8 mouse cellular contexts compared by ENCODE assay signal in the genomic region with DNA sequence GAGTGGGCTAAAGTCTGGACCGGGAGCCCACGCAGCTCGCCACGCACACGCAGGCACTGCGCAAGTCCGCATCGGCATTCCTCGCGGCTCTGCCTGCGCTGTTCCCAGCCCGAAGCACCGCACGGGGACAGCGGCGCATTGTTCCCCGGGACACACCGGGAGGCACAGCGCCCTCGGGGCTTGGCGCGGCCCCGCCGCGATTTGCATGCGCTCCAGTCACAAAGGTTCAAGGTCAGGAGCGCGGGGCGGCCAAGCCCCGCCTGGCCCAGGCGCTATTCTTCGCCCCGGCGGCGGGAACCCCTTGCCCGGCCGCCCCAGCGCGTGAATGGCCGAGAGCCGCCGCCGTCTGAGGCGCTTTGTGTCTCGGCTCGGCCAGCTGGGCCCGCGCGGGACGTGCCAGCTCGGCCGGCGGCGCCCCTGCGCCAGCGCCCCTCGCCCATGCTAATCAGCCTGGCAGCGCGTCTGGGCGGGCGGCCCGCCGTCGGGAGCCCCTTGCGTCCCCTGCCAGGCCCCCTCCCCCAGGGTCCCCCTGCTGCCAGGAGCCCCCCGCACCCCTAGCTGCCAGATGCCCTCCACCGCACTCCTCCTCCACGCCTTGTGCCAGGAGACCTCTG. TPM values are rescaled to one million over a fixed set of nuclear protein-coding genes. Genes with fewer than 3 reads are reported as not detected.
DNase-seq lines count a peak whose midpoint lies in the region; ATAC-seq and TF ChIP-seq lines count a peak whose summit lies in the region.

No protein-coding gene starts in this region.

- TF ChIP-seq EP300 in heart, adult 2 months (IDR thresholded peaks at IDR 0.05; ENCODE audit: insufficient read depth, low read depth, low read length) = 0 out of 2 replicates have a peak, but pooled peaks have one; percentile 40

- no peaks in the 10 kb centered on the region for H3K79me2 ChIP-seq in heart, adult 2 months (replicated peaks; ENCODE audit: control insufficient read depth, insufficient read depth, low read length)

- TF ChIP-seq CTCF in heart, adult 2 months (IDR thresholded peaks at IDR 0.05) = peak; percentile 56

- WGBS in heart, adult 2 months = 4% methylated on average over 68 of the region's 68 CpGs
- WGBS in embryonic facial prominence, embryonic 14.5 days = 4% methylated on average over 34 of the region's 68 CpGs
- 2% methylated on average over 68 of the region's 68 CpGs for WGBS in hindbrain, embryonic 10.5 days
- 3% methylated on average over 64 of the region's 68 CpGs for WGBS in lung, embryonic 16.5 days

- no peaks in the 10 kb centered on the region for H3K36me3 ChIP-seq in heart, adult 2 months (ENCODE audit: control insufficient read depth, insufficient read depth, low read length)
- H3K36me3 ChIP-seq in embryonic facial prominence, embryonic 14.5 days (ENCODE audit: control insufficient read depth, insufficient read depth, low read length) = no peaks in the 10 kb centered on the region
- no peaks in the 10 kb centered on the region for H3K36me3 ChIP-seq in hindbrain, embryonic 10.5 days
- no peaks in the 10 kb centered on the region for H3K36me3 ChIP-seq in lung, embryonic 16.5 days (ENCODE audit: control insufficient read depth, insufficient read depth, low read length)

- no peaks in the 10 kb centered on the region for H3K27me3 ChIP-seq in heart, adult 2 months (ENCODE audit: control insufficient read depth, insufficient read depth, low read length)
- peaks cover 34% of the 10 kb centered on the region for H3K27me3 ChIP-seq in embryonic facial prominence, embryonic 14.5 days (replicated peaks; ENCODE audit: control insufficient read depth, insufficient read depth, low read length)
- H3K27me3 ChIP-seq in hindbrain, embryonic 10.5 days (ENCODE audit: insufficient read depth, poor library complexity, severe bottlenecking) = peaks cover 100% of the 10 kb centered on the region
- peaks cover 21% of the 10 kb centered on the region for H3K27me3 ChIP-seq in lung, embryonic 16.5 days (ENCODE audit: control insufficient read depth, insufficient read depth, low read depth, low read length)

- H3K4me3 ChIP-seq in heart, adult 2 months = peak overlapping the region; percentile 34
- H3K4me3 ChIP-seq in embryonic facial prominence, embryonic 14.5 days (ENCODE audit: low read depth, low read length) = peak overlapping the region; percentile 51
- peak overlapping the region; percentile 50 for H3K4me3 ChIP-seq in hindbrain, embryonic 10.5 days
- H3K4me3 ChIP-seq in lung, embryonic 16.5 days (ENCODE audit: low read length) = peak overlapping the region; percentile 52

- H3K9ac ChIP-seq in heart, adult 2 months (ENCODE audit: low read depth, low read length) = peak overlapping the region; percentile 76
- H3K9ac ChIP-seq in embryonic facial prominence, embryonic 14.5 days (ENCODE audit: low read depth, low read length) = peak overlapping the region; percentile 72
- peak overlapping the region; percentile 74 for H3K9ac ChIP-seq in lung, embryonic 16.5 days (ENCODE audit: low read length)

- peak overlapping the region; percentile 88 for H3K4me2 ChIP-seq in embryonic facial prominence, embryonic 14.5 days (ENCODE audit: low read depth, low read length)
- H3K4me2 ChIP-seq in lung, embryonic 16.5 days (ENCODE audit: low read depth, low read length) = peak overlapping the region; percentile 89

- no peaks in the 10 kb centered on the region; the same call in 1 of the 2 replicates for H3K4me1 ChIP-seq in heart, adult 2 months (ENCODE audit: control insufficient read depth, insufficient read depth, low read length)
- H3K4me1 ChIP-seq in embryonic facial prominence, embryonic 14.5 days (ENCODE audit: control insufficient read depth, insufficient read depth, low read length) = no peaks in the 10 kb centered on the region; the same call in 1 of the 2 replicates
- peaks cover 28% of the 10 kb centered on the region for H3K4me1 ChIP-seq in hindbrain, embryonic 10.5 days (replicated peaks)
- H3K4me1 ChIP-seq in lung, embryonic 16.5 days (replicated peaks; ENCODE audit: control insufficient read depth, insufficient read depth, low read length) = 0 out of 2 replicates have a peak, but pooled peaks cover 6% of the 10 kb centered on the region

- H3K9me3 ChIP-seq in embryonic facial prominence, embryonic 14.5 days (ENCODE audit: control insufficient read depth, low read length) = no peaks in the 10 kb centered on the region
- peaks cover 6% of the 10 kb centered on the region; the same call in 1 of the 2 replicates for H3K9me3 ChIP-seq in hindbrain, embryonic 10.5 days
- H3K9me3 ChIP-seq in lung, embryonic 16.5 days (ENCODE audit: control insufficient read depth, low read length) = no peaks in the 10 kb centered on the region

- no peak for TF ChIP-seq POLR2A in heart, adult 2 months (IDR thresholded peaks at IDR 0.05; ENCODE audit: insufficient read depth, low read depth, low read length)

- H3K27ac ChIP-seq in heart, adult 2 months = peak overlapping the region; percentile 61
- no peak overlapping the region for H3K27ac ChIP-seq in embryonic facial prominence, embryonic 14.5 days (replicated peaks; ENCODE audit: low read depth, low read length)
- H3K27ac ChIP-seq in hindbrain, embryonic 10.5 days = peak overlapping the region; percentile 92
- no peak overlapping the region for H3K27ac ChIP-seq in lung, embryonic 16.5 days (ENCODE audit: low read length)

- intact Hi-C loops in heart, adult 2 months (cut with DNase I) = no loop called here

- ATAC-seq in embryonic facial prominence, embryonic 14.5 days (ENCODE audit: low read depth) = peak; percentile 70
- ATAC-seq in lung, embryonic 16.5 days (ENCODE audit: low read depth) = peak; percentile 69

- DNase-seq in heart, adult 2 months = peak; percentile 71 to 76
- no peak for DNase-seq in heart, adult 8-10 months (ENCODE audit: low spot score)
- peak; percentile 26 for DNase-seq in embryonic facial prominence, embryonic 14.5 days (ENCODE audit: low spot score)
- peak; percentile 63 for DNase-seq in hindbrain, embryonic 10.5 days (ENCODE audit: low spot score)
- DNase-seq in layer of hippocampus, postnatal 10 days (ENCODE audit: low spot score in 2 of 2) = peak; percentile 72 to 84
- peak; percentile 82 to 84 for DNase-seq in right cerebral cortex, postnatal 10 days (ENCODE audit: low spot score in 2 of 2)
- no peak for DNase-seq in thymus, postnatal 10 days (ENCODE audit: low spot score in 2 of 2)

RNA-seq across cellular contexts. Expression of a gene that starts 43.5 kb away (rescaled TPM):
- under 1 TPM; 0.14 to 0.18 TPM for total RNA-seq in heart, adult 2 months (2021)
- 0.12 and 0.41 TPM in 2 replicates for polyA plus RNA-seq in heart, adult 2 months (2012; rRNA removed)
- under 1 TPM in 3 of 4 experiments, not detected in 1; 0.06 to 0.19 (median 0.14) TPM for total RNA-seq in heart, adult 8-10 months (2022)
- polyA plus RNA-seq in embryonic facial prominence, embryonic 14.5 days (2014; fragmentation: Nextera tagmentation; extraction: Ambion mirVana) = 15.7 and 17.8 TPM in 2 replicates
- polyA plus RNA-seq in hindbrain, embryonic 10.5 days (2016; fragmentation: Nextera tagmentation; extraction: Ambion mirVana) = 52.3 and 127 TPM in 2 replicates
- 10 to 100 TPM; 47.3 to 47.8 TPM for total RNA-seq in layer of hippocampus, postnatal 10 days (2021)
- polyA plus RNA-seq in lung, embryonic 16.5 days (2015; fragmentation: Nextera tagmentation; extraction: Ambion mirVana) = 40.2 and 44.8 TPM in 2 replicates

Comparison
In these comparisons a context has a peak if more than half of its experiments do, and no peak if none do; other contexts are left out.
1. DNase-seq: peak in heart, adult 2 months (2 of 2), embryonic facial prominence, embryonic 14.5 days (single experiment), hindbrain, embryonic 10.5 days (single experiment), layer of hippocampus, postnatal 10 days (2 of 2) and right cerebral cortex, postnatal 10 days (2 of 2); none in heart, adult 8-10 months (single experiment) and thymus, postnatal 10 days (0 of 2).
2. H3K27ac ChIP-seq: peak in heart, adult 2 months (single experiment) and hindbrain, embryonic 10.5 days (single experiment); none in embryonic facial prominence, embryonic 14.5 days (single experiment) and lung, embryonic 16.5 days (single experiment).
3. RNA of a gene that starts 43.5 kb away (polyA plus RNA-seq): 52.3 to 127 TPM in hindbrain, embryonic 10.5 days, 40.2 to 44.8 TPM in lung, embryonic 16.5 days and 15.7 to 17.8 TPM in embryonic facial prominence, embryonic 14.5 days; 0.12 to 0.41 TPM in heart, adult 2 months; every median in the first group is over 10 times any median in the second.
4. Peak in every context shown above with its lines, with median percentiles within 50 percentile points of each other: H3K4me3 ChIP-seq and H3K9ac ChIP-seq.